Mouse (Mus musculus) spleen, adult 2 months (tissue): ENCODE measurements around the gene Spast. TPM values are rescaled to one million over a fixed set of nuclear protein-coding genes. Genes with fewer than 3 reads are reported as not detected.
A peak's percentile ranks its signal among the peaks of the same experiment; 100 is the strongest.

Experiments
- DNase-seq, 2 experiments: peaks; one replicate each; pipeline versions ENCODE4 v3.0.0 to v3.0.0-alpha.2; 2012 to 2021; ENCODE audit warnings: low spot score in 2 of 2, low read depth in 1 of 2
- H3K27ac ChIP-seq: fragments of 200-500 bp; 2 replicates; pipeline ENCODE4 v1.5.1; 2012; ENCODE audit warnings: low read length, inconsistent platforms; ENCODE audit not compliant: insufficient read depth
- H3K27me3 ChIP-seq: fragments of 200-500 bp; 2 replicates; pipeline ENCODE4 v1.6.1; 2012; ENCODE audit warnings: mild to moderate bottlenecking, moderate library complexity, low read length, inconsistent platforms; ENCODE audit not compliant: control insufficient read depth, insufficient read depth
- H3K36me3 ChIP-seq: fragments of 200-500 bp; 2 replicates; pipeline ENCODE4 v1.6.1; 2012; ENCODE audit warnings: mild to moderate bottlenecking, low read length, inconsistent platforms; ENCODE audit not compliant: control insufficient read depth, insufficient read depth
- H3K4me1 ChIP-seq: fragments of 200-500 bp; 2 replicates; pipeline ENCODE4 v1.6.1; 2011; ENCODE audit warnings: inconsistent platforms; ENCODE audit not compliant: control insufficient read depth, insufficient read depth, insufficient read length
- H3K4me3 ChIP-seq: fragments of 200-500 bp; 2 replicates; pipeline ENCODE4 v1.5.1; 2011; ENCODE audit warnings: mild to moderate bottlenecking, inconsistent platforms; ENCODE audit not compliant: insufficient read depth, insufficient read length; ENCODE audit errors: extremely low read depth
- CTCF ChIP-seq: fragments of 200-500 bp; IDR thresholded peaks from 2 replicates; pipeline ENCODE4 v1.5.1; 2011; ENCODE audit warnings: mild to moderate bottlenecking, inconsistent platforms; ENCODE audit not compliant: insufficient read depth, insufficient read length, insufficient replicate concordance; ENCODE audit errors: extremely low read depth
- POLR2A ChIP-seq: fragments of 200-500 bp; IDR thresholded peaks from 2 replicates; pipeline ENCODE4 v1.6.1; 2011; ENCODE audit warnings: low read depth, low read length, inconsistent platforms
- WGBS: fragments of 180-500 bp; shearing (Covaris S2); methylation state at CpG from one replicate; pipeline ENCODE4 v1.1.7; 2018; 5-methylcytosine and 5-hydroxymethylcytosine counted together
- polyA plus RNA-seq: library from polyadenylated mRNA; depleted of rRNA; stranded (reverse); fragments of >200 nt; gene quantifications from 2 replicates; pipeline ENCODE4 v1.2.3, GENCODE M21; 2012; rRNA removed

Spast gene
- polyA plus RNA-seq, result 3.0 and 4.7 TPM in 2 replicates

GRCm38 (mm10) chr17:74338937-74339804, at the start of gene Spast:
TSS of gene Spast (plus strand) at chr17:74338987.
- WGBS, result under 1% methylated on average over 78 of the region's 90 CpGs
- peak within 1 kb of the TSS; percentile 86 for H3K27ac ChIP-seq
- H3K36me3 ChIP-seq, result no peaks in the 10 kb centered on the region
- no peaks in the 10 kb centered on the region for H3K27me3 ChIP-seq
- peak within 1 kb of the TSS; percentile 95 for H3K4me3 ChIP-seq
- peaks cover 7% of the 10 kb centered on the region for H3K4me1 ChIP-seq
- TF ChIP-seq POLR2A (no peak), CTCF (no peak)
- peak in 1 of 2 experiments; percentile 78 for DNase-seq

- Histone ChIP-seq H3K36me3 (no peaks in the 10 kb centered on the region), H3K4me3 (no peak overlapping the region), H3K4me1 (no peaks in the 10 kb centered on the region; the same call in none of the 2 replicates), H3K27ac (no peak overlapping the region), H3K27me3 (no peaks in the 10 kb centered on the region)
- no peak for DNase-seq
- 88% methylated on average over 3 of the region's 3 CpGs for WGBS
- TF ChIP-seq CTCF (no peak), POLR2A (no peak)
Observed at GRCm38 (mm10) chr17:74290198-74290597, 48.6 kb upstream of the Spast start.

GRCm38 (mm10) chr17:74290869-74291268, 47.9 kb upstream of the Spast start:
- Histone ChIP-seq H3K4me3 (no peak overlapping the region; the same call in 1 of the 2 replicates), H3K4me1 (no peaks in the 10 kb centered on the region; the same call in none of the 2 replicates), H3K27ac (no peak overlapping the region), H3K36me3 (no peaks in the 10 kb centered on the region), H3K27me3 (no peaks in the 10 kb centered on the region)
- no peak for DNase-seq
- TF ChIP-seq POLR2A (no peak), CTCF (no peak)

- no peak overlapping the region for H3K4me3 ChIP-seq
- no peaks in the 10 kb centered on the region; the same call in none of the 2 replicates for H3K4me1 ChIP-seq
Observed at GRCm38 (mm10) chr17:74291640-74292361, 47.0 kb upstream of the Spast start.

GRCm38 (mm10) chr17:74293687-74294425, 44.9 kb upstream of the Spast start:
- 4% methylated on average over 18 of the region's 18 CpGs for WGBS
- peak in 1 of 2 experiments; percentile 6 for DNase-seq
- peak overlapping the region; percentile 86 for H3K27ac ChIP-seq

More at GRCm38 (mm10) chr17:74291640-74292361, 47.0 kb upstream of the Spast start:
- no peak for DNase-seq
- no peak for TF ChIP-seq POLR2A
- no peak for TF ChIP-seq CTCF
- 80% methylated on average over 4 of the region's 4 CpGs for WGBS
- no peak overlapping the region for H3K27ac ChIP-seq
- H3K36me3 ChIP-seq, result no peaks in the 10 kb centered on the region
- no peaks in the 10 kb centered on the region for H3K27me3 ChIP-seq

GRCm38 (mm10) chr17:74294426-74295025, 44.3 kb upstream of the Spast start:
- peak overlapping the region; percentile 86 for H3K27ac ChIP-seq
- TF ChIP-seq CTCF (no peak), POLR2A (no peak)
- no peaks in the 10 kb centered on the region for H3K27me3 ChIP-seq
- 1% methylated on average over 63 of the region's 80 CpGs for whole genome bisulfite sequencing
- peak overlapping the region; percentile 100 for H3K4me3 ChIP-seq
- H3K36me3 ChIP-seq, result peaks cover 1% of the 10 kb centered on the region; the same call in 1 of the 2 replicates
- H3K4me1 ChIP-seq, result no peaks in the 10 kb centered on the region; the same call in none of the 2 replicates
- DNase-seq, result peak; percentile 34 to 82

More at GRCm38 (mm10) chr17:74293687-74294425, 44.9 kb upstream of the Spast start:
- TF ChIP-seq CTCF (no peak), POLR2A (no peak)
- H3K4me1 ChIP-seq, result no peaks in the 10 kb centered on the region; the same call in none of the 2 replicates
- no peaks in the 10 kb centered on the region for H3K27me3 ChIP-seq
- peak overlapping the region; percentile 100 for H3K4me3 ChIP-seq
- no peaks in the 10 kb centered on the region; the same call in 1 of the 2 replicates for H3K36me3 ChIP-seq
